Mouse (Mus musculus) granulocyte monocyte progenitor cell, adult 5-6 weeks (primary cell): ENCODE data around the gene Mettl26. TPM values are rescaled to one million over a fixed set of nuclear protein-coding genes. Genes with fewer than 3 reads are reported as not detected.

Experiments
- ATAC-seq: replicated peaks from 2 replicates; pipeline ENCODE4 v1.8.0; 2016; ENCODE audit warnings: mild to moderate bottlenecking, moderate TSS enrichment, inconsistent platforms; ENCODE audit not compliant: poor library complexity, severe bottlenecking
- total RNA-seq, 2 experiments: library from RNA; stranded (forward) in 1 of 2; stranded (reverse) in 1 of 2; fragments of 200-712, 200-1000 nt in 1 of 2; fragments of >200 nt in 1 of 2; fragmentation: Nextera tagmentation in 1 of 2; gene quantifications; 2 replicates each; pipeline ENCODE4 v1.2.3; 2014 to 2017

Gene Mettl26
- total RNA-seq, 2 experiments from 2014 or later: 9.7 to 23.4 TPM

DNA sequence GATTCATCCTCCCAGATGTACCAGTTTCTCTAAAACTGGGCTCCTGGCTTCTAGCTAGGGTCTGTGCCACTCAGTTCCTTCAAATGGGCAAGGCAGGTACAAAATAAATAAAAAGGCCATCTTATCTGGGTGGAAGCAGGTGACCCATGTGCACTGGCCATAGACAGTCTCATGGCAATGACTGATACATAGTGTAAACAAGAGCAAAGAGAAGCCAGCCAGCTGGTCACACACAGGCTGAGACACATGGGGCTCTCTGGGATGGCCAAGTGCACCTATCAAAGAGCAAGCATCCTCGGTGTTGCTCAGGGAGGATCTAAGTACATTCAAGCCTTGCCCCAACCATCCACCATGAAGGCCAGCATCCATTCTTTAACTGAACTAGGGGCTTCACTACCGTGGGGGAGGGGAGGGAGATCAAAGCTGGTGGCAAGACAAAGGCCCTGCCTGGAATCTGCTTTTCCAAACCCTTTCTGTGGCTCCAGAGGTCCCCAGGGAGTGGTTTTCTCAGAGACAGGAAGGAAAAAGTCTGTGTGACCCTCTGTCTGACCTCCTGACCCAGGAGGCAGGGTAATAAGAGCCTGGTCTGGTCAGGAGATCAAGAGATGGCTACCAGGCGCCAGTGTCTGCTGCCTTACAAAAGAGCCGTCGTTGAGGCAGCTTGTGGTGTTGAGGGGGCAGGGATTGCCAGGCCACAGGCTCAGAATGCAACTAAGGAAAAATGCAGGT lies 6.2 kb downstream of the Mettl26 start:
- no peak for ATAC-seq

- no peak for ATAC-seq
Measured at GRCm38 (mm10) chr17:25881691-25882090, 6.8 kb downstream of the Mettl26 start.

- ATAC-seq: no peak
Measured at GRCm38 (mm10) chr17:25882306-25882705, 7.4 kb downstream of the Mettl26 start.

GRCm38 (mm10) chr17:25883268-25883667 lies 8.4 kb downstream of the Mettl26 start:
- no peak for ATAC-seq

DNA sequence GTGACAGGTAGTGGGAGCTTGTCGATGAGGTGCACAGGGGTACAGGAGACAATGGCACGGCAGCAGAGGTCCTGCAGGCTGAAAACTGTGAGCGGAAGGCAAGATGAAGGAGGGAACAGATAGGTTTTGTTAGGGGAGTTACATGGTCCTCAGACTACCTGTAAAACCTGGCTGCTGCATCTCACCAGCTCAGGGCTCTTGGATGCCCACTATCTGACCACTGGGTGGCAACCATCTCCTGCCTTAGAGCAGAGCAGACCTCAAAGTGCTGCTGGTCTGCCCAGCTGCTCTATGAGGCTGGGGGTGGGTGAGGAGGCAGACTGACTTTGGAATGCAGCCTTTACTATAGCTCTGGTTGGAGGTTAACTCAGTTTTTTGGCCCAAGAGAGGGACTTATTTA lies 8.9 kb downstream of the Mettl26 start:
- no peak for ATAC-seq

- ATAC-seq: peak; percentile 33; the same call in 1 of the 2 replicates
Measured at GRCm38 (mm10) chr17:25885636-25886035, 10.8 kb downstream of the Mettl26 start.

DNA sequence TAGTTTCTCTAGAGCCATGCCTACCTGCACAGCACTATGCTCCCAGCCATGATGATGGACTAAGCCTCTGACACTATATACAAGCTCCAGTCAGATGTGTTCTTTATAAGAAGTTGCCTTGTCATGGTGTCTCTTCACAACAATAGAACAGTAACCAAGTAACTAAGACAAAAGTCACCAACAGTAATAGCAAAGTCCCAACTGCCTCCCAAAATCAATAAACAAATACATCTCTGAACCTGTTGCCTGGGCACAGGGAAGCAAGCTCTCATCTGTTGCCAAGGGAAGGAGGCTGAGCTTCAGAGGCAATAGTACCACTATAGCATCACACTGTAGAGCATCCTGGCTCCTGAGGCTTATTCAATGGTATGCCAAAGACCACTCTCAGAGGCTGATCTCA lies 11.9 kb downstream of the Mettl26 start:
- ATAC-seq: no peak

DNA sequence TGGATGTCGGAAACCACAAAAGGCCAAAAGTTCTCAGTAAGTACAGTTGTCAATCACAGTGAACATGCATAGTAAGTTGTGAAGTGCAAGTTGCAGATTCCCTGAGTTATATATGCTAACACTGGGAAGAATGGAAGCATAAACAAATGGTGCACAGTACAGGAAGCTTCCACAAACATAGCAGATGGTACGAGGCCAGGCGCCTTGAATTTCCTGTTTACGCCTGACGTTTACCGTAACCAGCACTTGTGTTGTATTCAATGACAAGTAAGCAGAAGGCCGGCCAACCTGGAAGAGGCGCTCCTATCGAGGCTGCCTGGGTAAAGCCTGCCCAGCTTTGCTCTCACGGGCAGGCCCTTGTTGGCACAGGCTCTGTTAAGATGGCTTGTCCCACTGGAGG lies 12.6 kb downstream of the Mettl26 start:
- no peak for ATAC-seq

- no peak for ATAC-seq
Measured at GRCm38 (mm10) chr17:25888837-25889236, 14.0 kb downstream of the Mettl26 start.

- peak; percentile 85 for ATAC-seq
Measured at GRCm38 (mm10) chr17:25893975-25894617, 19.2 kb downstream of the Mettl26 start.

DNA sequence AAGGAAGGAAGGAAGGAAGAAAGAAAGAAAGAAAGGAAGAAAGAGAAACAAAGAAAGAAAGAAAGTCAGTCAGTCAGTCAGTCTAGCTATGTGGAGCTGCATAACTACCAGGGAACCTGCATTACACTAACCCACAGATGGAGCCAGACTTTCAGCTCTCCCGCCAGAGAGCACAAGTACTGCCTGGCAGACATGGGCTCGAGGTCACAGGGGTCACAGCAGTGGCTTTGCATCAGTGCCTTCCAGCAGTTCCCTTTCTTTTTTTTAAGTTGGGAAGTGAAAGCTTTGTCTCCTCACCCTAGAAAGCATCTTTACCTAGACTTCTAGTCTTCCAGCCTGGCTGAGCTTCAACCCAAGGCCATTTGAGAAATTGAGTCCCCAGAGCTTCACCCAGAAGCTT lies 20.5 kb downstream of the Mettl26 start:
- peak; percentile 27; the same call in 1 of the 2 replicates for ATAC-seq

DNA sequence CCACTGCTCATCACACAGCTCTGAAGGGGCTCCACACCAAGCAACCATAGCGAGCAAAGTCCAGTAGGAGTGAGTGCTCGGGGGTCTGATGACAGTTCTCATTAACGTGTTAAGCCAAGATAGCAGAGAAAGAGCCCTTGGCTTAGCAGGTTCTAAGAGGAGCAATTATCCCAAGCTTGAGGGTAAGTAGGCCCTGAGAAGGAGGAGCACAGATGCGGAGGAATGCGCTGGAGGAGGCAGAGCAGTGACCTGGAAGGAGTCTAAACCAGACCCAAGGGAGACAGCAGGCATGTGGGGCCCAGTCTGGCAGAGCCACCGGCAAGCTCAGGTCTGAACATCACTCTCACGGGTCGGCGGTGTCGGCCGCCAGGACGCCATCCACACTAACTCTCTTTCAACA lies 21.0 kb downstream of the Mettl26 start:
- no peak for ATAC-seq

DNA sequence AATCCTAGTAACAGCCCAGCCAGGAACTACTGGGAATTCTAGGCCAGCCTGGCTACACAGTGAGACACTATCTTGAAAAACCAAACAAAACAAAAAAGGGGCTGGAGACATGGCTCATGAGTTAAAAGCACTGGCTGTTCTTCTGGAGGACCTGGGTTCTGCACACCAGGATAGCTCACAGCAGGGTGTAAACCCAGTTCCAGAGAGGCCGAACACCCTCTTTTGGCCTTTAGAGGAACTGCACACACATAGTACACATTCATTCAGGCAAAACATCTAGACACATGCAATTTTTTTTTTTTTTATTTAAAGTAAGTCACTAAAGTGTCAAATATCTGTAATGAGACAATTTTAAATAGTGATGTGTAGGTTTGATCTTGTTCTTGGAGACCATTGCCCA lies 25.3 kb downstream of the Mettl26 start:
- ATAC-seq: no peak

- ATAC-seq: no peak
Measured at GRCm38 (mm10) chr17:25903061-25903460, 28.2 kb downstream of the Mettl26 start.

- no peak for ATAC-seq
Measured at GRCm38 (mm10) chr17:25907640-25908039, 32.8 kb downstream of the Mettl26 start.

DNA sequence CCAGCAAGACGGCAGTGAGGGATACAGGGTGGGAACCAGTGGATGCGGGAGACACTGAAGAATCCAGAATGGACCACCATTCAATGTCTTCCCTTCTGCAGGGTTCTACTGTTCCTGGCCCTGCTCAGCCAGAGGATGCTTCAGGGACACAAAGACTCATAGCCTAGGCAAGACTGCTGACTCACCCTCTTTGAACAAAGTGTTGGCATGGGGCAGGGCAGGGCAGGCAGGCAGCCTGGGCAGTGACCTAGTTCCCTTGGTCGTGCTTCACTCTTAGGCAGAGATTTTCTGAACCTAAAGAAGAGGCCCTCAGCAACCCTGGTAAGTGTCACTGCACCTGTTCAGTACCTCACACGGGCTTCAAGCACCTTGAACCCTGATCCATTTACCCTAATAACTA lies 36.9 kb downstream of the Mettl26 start:
- no peak for ATAC-seq

DNA sequence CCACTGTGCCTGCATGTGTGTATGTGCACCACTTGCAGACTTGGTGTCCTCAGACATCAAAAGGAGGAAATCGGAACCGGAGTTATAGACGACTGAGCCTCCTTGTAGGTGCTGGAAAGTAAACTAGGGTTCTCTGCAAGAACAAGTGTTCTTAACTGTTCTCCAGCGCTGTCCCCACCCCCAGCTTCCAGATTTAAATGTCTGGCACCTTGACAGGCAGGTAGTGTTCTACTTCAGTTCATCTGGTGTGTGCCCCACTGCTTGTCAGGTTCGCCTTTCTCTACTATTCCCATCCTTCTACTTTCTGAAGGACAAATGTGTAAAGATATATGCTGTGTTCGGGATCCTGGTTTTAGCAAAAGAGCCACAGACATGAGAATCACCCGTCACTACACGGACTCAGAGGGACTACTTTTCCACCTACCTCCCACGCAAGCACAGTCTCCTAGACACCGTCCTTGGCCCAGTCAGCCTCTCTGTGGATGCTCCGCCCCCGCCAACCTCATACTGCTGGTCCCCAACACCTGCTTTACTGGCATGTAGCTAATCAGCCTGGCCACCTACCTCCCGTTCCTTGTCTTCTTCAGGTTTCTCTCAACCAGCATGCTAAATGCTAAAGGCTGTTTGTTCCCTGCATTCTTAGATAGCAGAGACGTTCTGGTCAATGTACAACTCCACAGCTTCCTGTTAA lies 38.5 kb downstream of the Mettl26 start:
- no peak for ATAC-seq

DNA sequence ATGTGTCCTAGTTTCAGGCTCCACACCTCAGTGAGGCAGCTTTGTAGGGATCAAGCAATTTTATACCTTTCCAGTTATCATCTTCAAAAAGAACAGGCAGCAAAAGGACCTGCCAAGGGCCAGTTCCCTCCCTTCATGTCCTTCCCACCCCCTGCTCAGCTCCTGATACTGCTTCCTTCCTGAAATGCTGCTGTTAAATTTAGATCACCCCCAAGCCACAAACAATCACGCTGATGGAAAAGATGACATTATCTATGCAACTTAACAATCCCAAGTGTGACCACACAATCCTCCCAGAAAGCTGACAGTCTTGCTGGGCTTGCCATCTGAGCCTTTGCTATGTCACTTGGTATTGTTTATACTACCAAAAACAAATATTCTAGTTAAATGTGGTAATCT lies 39.0 kb downstream of the Mettl26 start:
- peak; percentile 67 for ATAC-seq

DNA sequence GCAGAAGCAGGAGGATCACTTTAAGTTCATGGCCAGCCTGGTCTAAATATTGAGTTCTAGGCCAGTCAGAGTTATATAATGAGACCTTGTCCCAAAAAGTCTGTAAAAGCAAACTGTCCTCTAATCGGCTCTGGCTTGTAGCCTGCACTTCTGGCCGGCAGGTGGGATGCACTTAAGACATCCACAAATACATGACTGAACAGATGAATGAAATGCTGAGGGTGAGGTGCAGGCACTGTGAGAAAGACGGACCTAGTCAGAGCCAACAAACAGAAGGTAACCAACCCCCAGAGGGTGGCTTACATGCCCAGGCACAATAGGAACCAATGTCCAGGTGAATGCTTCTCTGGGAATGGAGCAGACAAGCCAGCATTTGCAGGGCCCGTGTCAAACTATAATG lies 39.4 kb downstream of the Mettl26 start:
- ATAC-seq: no peak

GRCm38 (mm10) chr17:25916931-25917647 lies 42.2 kb downstream of the Mettl26 start:
- ATAC-seq: no peak
